Mouse (Mus musculus) kidney, embryonic 14.5 days (tissue): ENCODE data around the gene Wdr24. TPM values are rescaled to one million over a fixed set of nuclear protein-coding genes. Genes with fewer than 3 reads are reported as not detected.

ENCODE experiments used
- ATAC-seq: fragments of 200-750 bp; cut with Nextera tagmentation; 2 replicates; pipeline ENCODE4 v1.8.0; 2017; ENCODE audit warnings: moderate number of reproducible peaks, mild to moderate bottlenecking, moderate TSS enrichment, moderate library complexity; ENCODE audit not compliant: low FRiP score, low TSS enrichment
- H3K27ac ChIP-seq: fragments of 300-500 bp; sonication (generic); 2 replicates; pipeline ENCODE4 v1.5.1; 2014; ENCODE audit warnings: low read depth, mild to moderate bottlenecking, low read length, moderate library complexity, mixed read lengths
- H3K27me3 ChIP-seq: fragments of 300-500 bp; sonication (generic); 2 replicates; pipeline ENCODE4 v1.6.1; 2014; ENCODE audit warnings: mild to moderate bottlenecking, low read length; ENCODE audit not compliant: control insufficient read depth, insufficient read depth
- H3K36me3 ChIP-seq: fragments of 300-500 bp; sonication (generic); 2 replicates; pipeline ENCODE4 v1.6.1; 2014; ENCODE audit warnings: low read length, mixed read lengths; ENCODE audit not compliant: control insufficient read depth, insufficient read depth
- H3K4me1 ChIP-seq: fragments of 300-500 bp; sonication (generic); 2 replicates; pipeline ENCODE4 v1.6.1; 2014; ENCODE audit warnings: low read length, mixed read lengths; ENCODE audit not compliant: control insufficient read depth, insufficient read depth
- H3K4me2 ChIP-seq: fragments of 300-500 bp; sonication (generic); replicated peaks from 2 replicates; pipeline ENCODE4 v1.6.1; 2014; ENCODE audit warnings: low read depth, mild to moderate bottlenecking, low read length
- H3K4me3 ChIP-seq: fragments of 300-500 bp; sonication (generic); 2 replicates; pipeline ENCODE4 v1.5.1; 2014; ENCODE audit warnings: mild to moderate bottlenecking, low read length
- H3K9ac ChIP-seq: fragments of 300-500 bp; sonication (generic); 2 replicates; pipeline ENCODE4 v1.6.1; 2014; ENCODE audit warnings: low read depth, mild to moderate bottlenecking, low read length, moderate library complexity
- H3K9me3 ChIP-seq: fragments of 300-500 bp; sonication (generic); 2 replicates; pipeline ENCODE4 v1.6.1; 2016; ENCODE audit warnings: low read length; ENCODE audit not compliant: control insufficient read depth
- WGBS: fragments of 180-500 bp; shearing (Covaris S2); extraction: QIAGEN DNeasy Blood & Tissue Kit; methylation state at CpG from one replicate; pipeline ENCODE4 v1.1.7; 2014; 5-methylcytosine and 5-hydroxymethylcytosine counted together
- polyA plus RNA-seq: library from polyadenylated mRNA; unstranded; fragments of >200 nt; fragmentation: Nextera tagmentation; extraction: Ambion mirVana; gene quantifications from 2 replicates; pipeline ENCODE4 v1.2.1, GENCODE M21; 2014

Wdr24 gene
- polyA plus RNA-seq, 1 experiment from 2014 or later: 32.0 TPM

- H3K4me1 ChIP-seq: peaks cover 39% of the 10 kb centered on the region
- H3K4me3 ChIP-seq: no peak overlapping the region; the same call in 1 of the 2 replicates
- H3K27ac ChIP-seq: peak overlapping the region; percentile 12; the same call in 1 of the 2 replicates
- peaks cover 54% of the 10 kb centered on the region for H3K36me3 ChIP-seq
- 60% methylated on average over 3 of the region's 3 CpGs for WGBS
- 0 out of 2 replicates have a peak overlapping the region, but pooled peaks have one; percentile 56 for H3K9ac ChIP-seq
- H3K9me3 ChIP-seq: no peaks in the 10 kb centered on the region
- peak overlapping the region; percentile 78 for H3K4me2 ChIP-seq
- no peaks in the 10 kb centered on the region for H3K27me3 ChIP-seq
- no peak for ATAC-seq
These were observed 14.1 kb downstream of the Wdr24 start for GRCm38 (mm10) chr17:25837533-25837932.

DNA sequence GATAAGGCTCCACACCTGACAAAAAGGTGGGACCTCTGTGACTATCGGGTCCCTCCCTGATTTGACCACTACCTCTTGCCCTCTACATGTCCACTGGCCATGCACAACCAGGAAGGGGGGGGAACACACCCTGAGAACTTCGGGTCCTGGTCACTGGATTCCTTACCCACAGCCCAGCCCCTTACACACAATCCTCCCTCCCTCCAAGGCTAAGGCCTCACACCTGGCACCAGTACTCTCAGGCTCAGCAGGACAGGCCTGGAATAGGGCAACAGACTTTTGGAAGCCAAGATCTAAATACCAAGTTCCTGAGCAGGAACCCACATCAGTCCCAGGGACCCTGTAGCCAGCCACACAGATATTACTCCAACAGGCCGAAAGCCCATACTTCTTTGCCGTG lies 15.5 kb downstream of the Wdr24 start:
- peaks cover 45% of the 10 kb centered on the region for H3K4me1 ChIP-seq
- ATAC-seq: no peak
- peaks cover 54% of the 10 kb centered on the region for H3K36me3 ChIP-seq

DNA sequence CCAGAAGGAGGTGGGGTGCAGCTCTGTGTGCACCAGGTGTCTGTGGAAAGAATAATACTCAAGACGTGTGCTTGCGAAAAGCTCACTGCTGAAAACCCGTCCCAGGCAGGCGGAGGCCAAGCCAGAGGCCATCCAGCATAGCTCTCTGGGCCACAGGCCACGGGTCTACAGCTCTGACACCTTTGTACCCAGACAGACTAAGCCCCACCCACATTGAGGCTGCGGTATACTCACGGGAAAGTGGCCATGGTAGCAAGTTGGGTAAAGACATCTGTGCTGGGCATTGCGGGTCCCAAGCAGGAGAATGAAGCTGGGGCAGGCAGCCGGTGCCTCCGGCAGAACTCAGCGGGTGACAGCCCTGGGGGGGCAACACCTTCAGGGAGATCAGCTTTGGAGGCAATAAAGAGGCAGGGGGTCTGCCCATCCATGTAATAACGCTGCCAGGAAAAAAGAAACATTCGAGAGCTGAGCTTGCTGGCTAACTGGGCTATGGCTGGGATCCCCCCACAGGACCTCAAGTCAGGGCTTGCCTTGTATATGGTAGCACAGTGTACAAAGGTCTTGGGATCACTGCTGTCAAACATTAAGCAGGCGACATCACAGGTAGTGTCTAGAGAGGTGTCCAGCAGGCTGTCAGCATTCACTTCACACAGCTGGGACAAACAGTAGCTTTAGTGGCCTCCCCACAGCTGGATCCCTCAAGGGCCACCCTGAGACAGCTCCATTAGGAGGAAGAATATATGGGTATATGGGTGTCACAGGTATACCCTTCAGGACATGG lies 16.2 kb downstream of the Wdr24 start:
- no peak overlapping the region for H3K27ac ChIP-seq

More for the DNA sequence above, 15.5 kb downstream of the Wdr24 start:
- H3K9ac ChIP-seq: no peak overlapping the region
- 86% methylated on average over 4 of the region's 4 CpGs for WGBS
- no peak overlapping the region for H3K4me3 ChIP-seq
- H3K27ac ChIP-seq: no peak overlapping the region
- no peaks in the 10 kb centered on the region for H3K27me3 ChIP-seq
- H3K9me3 ChIP-seq: no peaks in the 10 kb centered on the region
- H3K4me2 ChIP-seq: no peak overlapping the region

GRCm38 (mm10) chr17:25840519-25840918 lies 17.1 kb downstream of the Wdr24 start:
- 93% methylated on average over 6 of the region's 6 CpGs for WGBS
- Histone ChIP-seq H3K4me3 (no peak overlapping the region), H3K9ac (no peak overlapping the region), H3K4me1 (peaks cover 30% of the 10 kb centered on the region), H3K27me3 (no peaks in the 10 kb centered on the region), H3K27ac (no peak overlapping the region), H3K9me3 (no peaks in the 10 kb centered on the region), H3K4me2 (no peak overlapping the region), H3K36me3 (peaks cover 48% of the 10 kb centered on the region)
- no peak for ATAC-seq

More for the DNA sequence above, 16.2 kb downstream of the Wdr24 start:
- no peaks in the 10 kb centered on the region for H3K9me3 ChIP-seq
- H3K27me3 ChIP-seq: no peaks in the 10 kb centered on the region
- H3K4me2 ChIP-seq: no peak overlapping the region
- WGBS: 82% methylated on average over 14 of the region's 14 CpGs
- peak overlapping the region; percentile 34; the same call in 1 of the 2 replicates for H3K9ac ChIP-seq
- ATAC-seq: no peak
- peaks cover 38% of the 10 kb centered on the region for H3K4me1 ChIP-seq
- H3K36me3 ChIP-seq: peaks cover 54% of the 10 kb centered on the region
- H3K4me3 ChIP-seq: no peak overlapping the region

GRCm38 (mm10) chr17:25841117-25841880 lies 17.9 kb downstream of the Wdr24 start, which contains the start of gene Gm20683:
Gene Gm20683 (minus strand): TSS chr17:25841763.
- Histone ChIP-seq H3K36me3 (peaks cover 47% of the 10 kb centered on the region), H3K27me3 (no peaks in the 10 kb centered on the region), H3K9ac (no peak within 1 kb of the TSS), H3K4me3 (no peak within 1 kb of the TSS), H3K9me3 (no peaks in the 10 kb centered on the region), H3K4me2 (no peak within 1 kb of the TSS), H3K27ac (no peak within 1 kb of the TSS), H3K4me1 (peaks cover 25% of the 10 kb centered on the region)
- no peak for ATAC-seq
- WGBS: 91% methylated on average over 22 of the region's 22 CpGs

- H3K9me3 ChIP-seq: no peaks in the 10 kb centered on the region
- peaks cover 14% of the 10 kb centered on the region for H3K4me1 ChIP-seq
- ATAC-seq: no peak
- no peak overlapping the region for H3K4me3 ChIP-seq
- H3K27me3 ChIP-seq: no peaks in the 10 kb centered on the region
- no peak overlapping the region for H3K4me2 ChIP-seq
- H3K36me3 ChIP-seq: peaks cover 53% of the 10 kb centered on the region
- H3K27ac ChIP-seq: no peak overlapping the region
- WGBS: 88% methylated on average over 3 of the region's 3 CpGs
- no peak overlapping the region for H3K9ac ChIP-seq
These were observed 19.1 kb downstream of the Wdr24 start for GRCm38 (mm10) chr17:25842509-25842908.

DNA sequence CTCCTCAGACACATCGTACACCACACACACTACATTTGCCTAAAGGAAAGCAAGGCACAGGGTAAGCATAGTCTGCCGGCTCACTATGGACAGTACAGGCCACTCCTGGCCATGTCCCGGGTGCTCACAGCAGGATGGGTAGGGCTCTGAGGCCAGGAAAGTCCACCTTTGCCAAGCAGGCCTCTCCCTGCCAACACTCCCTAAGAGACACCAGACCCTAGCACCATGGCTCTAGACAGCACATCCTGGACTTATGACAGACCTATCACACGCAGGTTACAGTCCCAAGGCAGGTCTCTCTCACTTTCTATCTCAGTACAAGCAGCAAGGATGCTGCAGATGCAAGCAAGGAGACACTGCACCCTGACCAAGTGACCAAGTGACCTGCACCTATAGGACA lies 19.7 kb downstream of the Wdr24 start:
- H3K27ac ChIP-seq: no peak overlapping the region
- peak overlapping the region; percentile 87; the same call in 1 of the 2 replicates for H3K9ac ChIP-seq
- H3K9me3 ChIP-seq: no peaks in the 10 kb centered on the region
- H3K27me3 ChIP-seq: no peaks in the 10 kb centered on the region
- peak overlapping the region; percentile 91 for H3K4me2 ChIP-seq
- ATAC-seq: no peak
- peaks cover 8% of the 10 kb centered on the region for H3K4me1 ChIP-seq
- peak overlapping the region; percentile 90; the same call in 1 of the 2 replicates for H3K4me3 ChIP-seq
- WGBS: 92% methylated on average over 4 of the region's 4 CpGs
- H3K36me3 ChIP-seq: peaks cover 52% of the 10 kb centered on the region

DNA sequence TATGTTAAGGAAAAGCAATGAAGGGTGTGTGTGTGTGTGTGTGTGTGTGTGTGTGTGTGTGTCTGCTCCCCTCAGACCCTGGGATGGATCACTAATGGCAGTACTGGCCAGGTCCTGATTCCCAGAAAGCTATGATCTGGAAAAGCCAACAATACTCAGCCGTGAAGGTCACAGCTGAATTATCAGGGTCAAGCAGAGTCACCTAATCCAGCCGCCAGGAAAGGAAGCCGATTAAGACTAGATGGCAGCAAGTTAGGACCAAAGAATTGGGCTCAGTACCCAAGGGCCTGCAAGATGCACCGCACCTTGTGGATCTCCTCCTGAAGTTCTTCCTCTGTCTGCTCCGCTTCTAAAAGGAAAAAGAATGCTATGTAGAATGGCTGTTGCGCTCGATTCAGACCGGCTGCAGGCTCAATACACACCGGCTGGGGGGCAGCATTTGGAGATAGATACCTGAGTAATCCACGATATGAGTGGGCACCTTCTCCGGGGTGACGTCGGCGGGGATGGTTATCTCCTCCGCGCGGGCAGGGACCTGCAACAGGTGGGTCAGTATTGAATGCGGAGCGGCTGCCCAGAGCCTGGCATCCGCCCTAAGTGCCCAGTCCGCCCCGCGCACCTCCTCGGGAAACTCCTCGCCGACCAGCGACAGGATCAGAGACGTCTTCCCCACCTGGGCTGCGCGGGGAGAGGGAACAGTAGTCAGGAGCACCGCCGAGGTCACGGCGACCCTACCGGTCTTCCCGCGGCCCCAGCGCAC lies 20.4 kb downstream of the Wdr24 start:
- peak overlapping the region; percentile 87 for H3K9ac ChIP-seq
- H3K4me2 ChIP-seq: peak overlapping the region; percentile 91
- no peaks in the 10 kb centered on the region for H3K27me3 ChIP-seq
- no peaks in the 10 kb centered on the region for H3K9me3 ChIP-seq
- no peak for ATAC-seq
- peak overlapping the region; percentile 90 for H3K4me3 ChIP-seq
- H3K27ac ChIP-seq: peak overlapping the region; percentile 79; the same call in 1 of the 2 replicates
- peaks cover 8% of the 10 kb centered on the region for H3K4me1 ChIP-seq
- peaks cover 56% of the 10 kb centered on the region for H3K36me3 ChIP-seq
- WGBS: 3% methylated on average over 34 of the region's 38 CpGs
